Mouse (Mus musculus): ENCODE data around the gene Rab37. TPM values are rescaled to one million over a fixed set of nuclear protein-coding genes. Genes with fewer than 3 reads are reported as not detected.

Gene Rab37
- polyA plus RNA-seq, 1 experiment: 0.99 TPM

- TF ChIP-seq EP300 (IDR thresholded peaks at IDR 0.05; ENCODE audit: insufficient read depth, low read depth, low read length) (no peak), POLR2A (IDR thresholded peaks at IDR 0.05; ENCODE audit: insufficient read depth, low read length) (no peak), CTCF (IDR thresholded peaks at IDR 0.05; ENCODE audit: low read depth, low read length) (no peak)
- Histone ChIP-seq H3K36me3 (ENCODE audit: control insufficient read depth, insufficient read depth, low read length, poor library complexity, severe bottlenecking) (no peaks in the 10 kb centered on the region), H3K9me3 (replicated peaks; ENCODE audit: control insufficient read depth, insufficient read depth, low read length, poor library complexity, severe bottlenecking) (no peaks in the 10 kb centered on the region), H3K4me1 (ENCODE audit: control insufficient read depth, insufficient read depth, low read length) (no peaks in the 10 kb centered on the region), H3K9ac (ENCODE audit: low read depth, poor library complexity, severe bottlenecking) (no peak overlapping the region), H3K27ac (ENCODE audit: insufficient read depth, low read length) (no peak overlapping the region), H3K27me3 (ENCODE audit: control insufficient read depth, insufficient read depth, low read length, poor library complexity, severe bottlenecking) (no peaks in the 10 kb centered on the region), H3K4me3 (ENCODE audit: low read depth, low read length) (no peak overlapping the region)
Observed at GRCm38 (mm10) chr11:115150741-115151254, 59.6 kb downstream of the Rab37 start.

DNA sequence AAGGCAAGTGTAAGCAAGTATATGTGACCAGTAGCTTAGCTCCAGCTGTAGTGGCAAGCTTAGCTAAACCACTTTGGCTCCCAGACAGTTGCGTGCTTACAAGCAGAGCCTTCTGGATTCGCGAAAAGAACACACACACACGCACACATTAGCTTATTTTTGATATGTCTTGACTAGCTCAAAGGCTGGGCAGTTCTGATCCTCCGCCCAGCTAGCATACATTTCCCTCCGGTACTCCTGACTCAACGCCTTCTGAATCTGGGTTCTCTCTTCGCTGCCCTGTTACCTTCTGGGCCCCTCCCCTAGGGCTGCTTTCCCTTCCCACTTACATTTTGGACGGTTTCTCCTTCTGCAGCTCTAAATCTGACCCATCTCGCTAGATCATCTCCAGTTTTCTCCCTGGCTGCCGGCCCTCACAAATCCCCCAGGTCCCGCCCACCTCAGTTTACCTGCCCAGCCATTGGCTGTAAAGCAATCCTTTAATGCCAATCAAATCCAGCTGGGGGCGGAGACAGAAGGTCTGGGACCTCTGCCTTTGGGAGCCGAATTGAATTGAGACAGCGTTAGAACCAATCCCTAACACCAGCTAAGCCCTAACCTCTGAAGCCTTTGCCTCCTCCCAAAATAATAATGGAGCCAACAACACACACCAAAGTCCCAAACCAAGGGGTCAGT is 60.7 kb downstream of the Rab37 start:
- no peak overlapping the region for H3K27ac ChIP-seq (ENCODE audit: insufficient read depth, low read length)
- no peaks in the 10 kb centered on the region for H3K27me3 ChIP-seq (ENCODE audit: control insufficient read depth, insufficient read depth, low read length, poor library complexity, severe bottlenecking)
- peak overlapping the region; percentile 73 for H3K9ac ChIP-seq (ENCODE audit: low read depth, poor library complexity, severe bottlenecking)

GRCm38 (mm10) chr11:115153088-115153487 is 61.9 kb downstream of the Rab37 start:
- Histone ChIP-seq H3K4me3 (ENCODE audit: low read depth, low read length) (no peak overlapping the region), H3K4me1 (ENCODE audit: control insufficient read depth, insufficient read depth, low read length) (no peaks in the 10 kb centered on the region), H3K36me3 (ENCODE audit: control insufficient read depth, insufficient read depth, low read length, poor library complexity, severe bottlenecking) (no peaks in the 10 kb centered on the region), H3K9ac (ENCODE audit: low read depth, poor library complexity, severe bottlenecking) (no peak overlapping the region), H3K9me3 (replicated peaks; ENCODE audit: control insufficient read depth, insufficient read depth, low read length, poor library complexity, severe bottlenecking) (no peaks in the 10 kb centered on the region), H3K27ac (ENCODE audit: insufficient read depth, low read length) (no peak overlapping the region), H3K27me3 (ENCODE audit: control insufficient read depth, insufficient read depth, low read length, poor library complexity, severe bottlenecking) (no peaks in the 10 kb centered on the region)
- no peak for TF ChIP-seq EP300 (IDR thresholded peaks at IDR 0.05; ENCODE audit: insufficient read depth, low read depth, low read length)
- TF ChIP-seq CTCF (IDR thresholded peaks at IDR 0.05; ENCODE audit: low read depth, low read length): no peak
- TF ChIP-seq POLR2A (IDR thresholded peaks at IDR 0.05; ENCODE audit: insufficient read depth, low read length): no peak

More for the DNA sequence above, 60.7 kb downstream of the Rab37 start:
- Histone ChIP-seq H3K4me3 (ENCODE audit: low read depth, low read length) (peak overlapping the region; percentile 89), H3K36me3 (ENCODE audit: control insufficient read depth, insufficient read depth, low read length, poor library complexity, severe bottlenecking) (no peaks in the 10 kb centered on the region), H3K9me3 (replicated peaks; ENCODE audit: control insufficient read depth, insufficient read depth, low read length, poor library complexity, severe bottlenecking) (no peaks in the 10 kb centered on the region), H3K4me1 (ENCODE audit: control insufficient read depth, insufficient read depth, low read length) (no peaks in the 10 kb centered on the region)
- TF ChIP-seq EP300 (IDR thresholded peaks at IDR 0.05; ENCODE audit: insufficient read depth, low read depth, low read length) (no peak), CTCF (IDR thresholded peaks at IDR 0.05; ENCODE audit: low read depth, low read length) (no peak), POLR2A (IDR thresholded peaks at IDR 0.05; ENCODE audit: insufficient read depth, low read length) (no peak)

DNA sequence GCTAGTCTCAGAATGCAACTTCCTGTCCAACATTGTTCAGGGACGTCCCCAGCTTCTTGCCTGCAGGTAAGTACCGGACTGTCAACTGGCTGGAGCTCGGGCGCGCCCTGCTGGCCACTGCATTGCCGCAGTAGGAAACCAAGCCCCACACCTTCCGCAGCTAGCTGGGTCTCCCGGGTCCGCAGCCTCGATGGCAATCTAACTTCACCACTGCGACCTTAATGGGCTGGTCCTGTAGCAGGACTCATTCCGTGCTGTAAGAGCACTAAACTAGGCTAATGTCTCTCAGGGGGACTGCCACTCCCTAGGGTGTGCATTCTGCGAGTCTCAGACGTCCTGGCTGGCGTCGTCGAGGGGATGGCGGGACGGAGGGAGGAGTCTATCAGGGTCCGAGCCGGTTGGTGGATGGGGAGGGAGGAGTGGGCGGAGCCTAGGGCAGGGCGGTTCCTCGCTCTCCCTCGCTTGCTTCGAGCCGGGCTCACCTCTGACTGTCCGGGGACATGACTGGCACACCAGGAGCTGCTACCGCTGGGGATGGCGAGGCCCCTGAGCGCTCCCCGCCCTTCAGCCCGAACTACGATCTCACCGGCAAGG is 62.6 kb downstream of the Rab37 start:
- Histone ChIP-seq H3K4me1 (ENCODE audit: control insufficient read depth, insufficient read depth, low read length) (no peaks in the 10 kb centered on the region), H3K4me3 (ENCODE audit: low read depth, low read length) (peak overlapping the region; percentile 70), H3K9ac (ENCODE audit: low read depth, poor library complexity, severe bottlenecking) (0 out of 2 replicates have a peak overlapping the region, but pooled peaks have one; percentile 5), H3K9me3 (replicated peaks; ENCODE audit: control insufficient read depth, insufficient read depth, low read length, poor library complexity, severe bottlenecking) (no peaks in the 10 kb centered on the region), H3K36me3 (ENCODE audit: control insufficient read depth, insufficient read depth, low read length, poor library complexity, severe bottlenecking) (no peaks in the 10 kb centered on the region), H3K27me3 (ENCODE audit: control insufficient read depth, insufficient read depth, low read length, poor library complexity, severe bottlenecking) (no peaks in the 10 kb centered on the region), H3K27ac (ENCODE audit: insufficient read depth, low read length) (no peak overlapping the region)
- TF ChIP-seq EP300 (IDR thresholded peaks at IDR 0.05; ENCODE audit: insufficient read depth, low read depth, low read length) (no peak), POLR2A (IDR thresholded peaks at IDR 0.05; ENCODE audit: insufficient read depth, low read length) (peak; percentile 61), CTCF (IDR thresholded peaks at IDR 0.05; ENCODE audit: low read depth, low read length) (peak; percentile 91)

- Histone ChIP-seq H3K27me3 (ENCODE audit: control insufficient read depth, insufficient read depth, low read length, poor library complexity, severe bottlenecking) (no peaks in the 10 kb centered on the region), H3K9me3 (replicated peaks; ENCODE audit: control insufficient read depth, insufficient read depth, low read length, poor library complexity, severe bottlenecking) (no peaks in the 10 kb centered on the region), H3K4me1 (ENCODE audit: control insufficient read depth, insufficient read depth, low read length) (no peaks in the 10 kb centered on the region), H3K9ac (ENCODE audit: low read depth, poor library complexity, severe bottlenecking) (no peak overlapping the region), H3K27ac (ENCODE audit: insufficient read depth, low read length) (no peak overlapping the region), H3K36me3 (ENCODE audit: control insufficient read depth, insufficient read depth, low read length, poor library complexity, severe bottlenecking) (no peaks in the 10 kb centered on the region), H3K4me3 (ENCODE audit: low read depth, low read length) (no peak overlapping the region)
- TF ChIP-seq CTCF (IDR thresholded peaks at IDR 0.05; ENCODE audit: low read depth, low read length) (no peak), EP300 (IDR thresholded peaks at IDR 0.05; ENCODE audit: insufficient read depth, low read depth, low read length) (no peak), POLR2A (IDR thresholded peaks at IDR 0.05; ENCODE audit: insufficient read depth, low read length) (no peak)
Observed at GRCm38 (mm10) chr11:115155053-115155634, 63.9 kb downstream of the Rab37 start.
